In genomic region chr11:58010226-58010781, GRCm38 (mm10) we compare ENCODE assay signal across 8 mouse cellular contexts. TPM values are rescaled to one million over a fixed set of nuclear protein-coding genes. Genes with fewer than 3 reads are reported as not detected.
DNase-seq lines count a peak whose midpoint lies in the region; ATAC-seq and TF ChIP-seq lines count a peak whose summit lies in the region.

No protein-coding gene starts in this region.

- no peak for TF ChIP-seq POLR2A in bone marrow, adult 2 months (IDR thresholded peaks at IDR 0.05; ENCODE audit: borderline replicate concordance, control insufficient read depth, low read depth, low read length)
- TF ChIP-seq POLR2A in thymus, adult 2 months (IDR thresholded peaks at IDR 0.05; ENCODE audit: control insufficient read depth, extremely low read depth, insufficient read depth, low read length, poor library complexity): no peak

- H3K36me3 ChIP-seq in limb, embryonic 13.5 days: no peaks in the 10 kb centered on the region
- H3K36me3 ChIP-seq in midbrain, embryonic 15.5 days (replicated peaks): no peaks in the 10 kb centered on the region
- no peaks in the 10 kb centered on the region for H3K36me3 ChIP-seq in thymus, adult 2 months (ENCODE audit: control insufficient read depth, insufficient read depth, low read length)

- H3K9ac ChIP-seq in limb, embryonic 13.5 days: peak overlapping the region; percentile 98
- H3K9ac ChIP-seq in midbrain, embryonic 15.5 days: peak overlapping the region; percentile 84; the same call in 1 of the 2 replicates

- no peak for ATAC-seq in limb, embryonic 13.5 days (ENCODE audit: low FRiP score, low read depth)
- no peak for ATAC-seq in midbrain, embryonic 15.5 days (replicated peaks)

- H3K4me2 ChIP-seq in limb, embryonic 13.5 days (replicated peaks): peak overlapping the region; percentile 89
- peak overlapping the region; percentile 73 for H3K4me2 ChIP-seq in midbrain, embryonic 15.5 days

- peak; percentile 37 for DNase-seq in gastrocnemius, adult 2 months
- no peak for DNase-seq in gastrocnemius, postnatal 36 days
- DNase-seq in heart, adult 8-10 months (ENCODE audit: low spot score): peak; percentile 29
- DNase-seq in thymus, adult 2 months: peak; percentile 42
- no peak for DNase-seq in yolk sac, embryonic 10.5 days (ENCODE audit: low spot score)

- intact Hi-C loops in gastrocnemius, adult 2 months (cut with DNase I): no loop called here
- intact Hi-C loops in gastrocnemius, postnatal 36 days (cut with DNase I): loop anchor here (5.0 kb wide), 1 partner anchor 48 kb away; no protein-coding TSS in a partner anchor

- no peak for TF ChIP-seq CTCF in gastrocnemius, adult 2 months (IDR thresholded peaks at IDR 0.05)
- no peak for TF ChIP-seq CTCF in bone marrow, adult 2 months (IDR thresholded peaks at IDR 0.05; ENCODE audit: control insufficient read depth, insufficient read depth, low read length)
- TF ChIP-seq CTCF in thymus, adult 2 months (IDR thresholded peaks at IDR 0.05; ENCODE audit: borderline replicate concordance, control insufficient read depth, extremely low read depth, insufficient read depth, low read length, poor library complexity): no peak

- H3K27ac ChIP-seq in gastrocnemius, adult 2 months: peak overlapping the region; percentile 93
- H3K27ac ChIP-seq in bone marrow, adult 2 months (ENCODE audit: control insufficient read depth, insufficient read depth, low read depth, low read length, poor library complexity): peak overlapping the region; percentile 95
- H3K27ac ChIP-seq in limb, embryonic 13.5 days: no peak overlapping the region
- H3K27ac ChIP-seq in midbrain, embryonic 15.5 days: no peak overlapping the region
- peak overlapping the region; percentile 82 for H3K27ac ChIP-seq in thymus, adult 2 months (ENCODE audit: control insufficient read depth, insufficient read depth, low read length)

- H3K9me3 ChIP-seq in limb, embryonic 13.5 days: no peaks in the 10 kb centered on the region
- H3K9me3 ChIP-seq in midbrain, embryonic 15.5 days: no peaks in the 10 kb centered on the region

- peak overlapping the region; percentile 93 for H3K4me3 ChIP-seq in gastrocnemius, adult 2 months
- peak overlapping the region; percentile 95 for H3K4me3 ChIP-seq in bone marrow, adult 2 months (replicated peaks; ENCODE audit: control insufficient read depth, low read depth, low read length)
- peak overlapping the region; percentile 99 for H3K4me3 ChIP-seq in limb, embryonic 13.5 days
- peak overlapping the region; percentile 94 for H3K4me3 ChIP-seq in midbrain, embryonic 15.5 days
- peak overlapping the region; percentile 92 for H3K4me3 ChIP-seq in thymus, adult 2 months (ENCODE audit: control insufficient read depth, insufficient read depth, low read length)

- WGBS in bone marrow, adult 2 months: under 1% methylated on average over 16 of the region's 16 CpGs
- 3% methylated on average over 16 of the region's 16 CpGs for WGBS in limb, embryonic 13.5 days
- 2% methylated on average over 16 of the region's 16 CpGs for WGBS in midbrain, embryonic 15.5 days
- under 1% methylated on average over 16 of the region's 16 CpGs for WGBS in thymus, adult 2 months

- no peaks in the 10 kb centered on the region for H3K27me3 ChIP-seq in limb, embryonic 13.5 days
- H3K27me3 ChIP-seq in midbrain, embryonic 15.5 days (replicated peaks): no peaks in the 10 kb centered on the region
- no peaks in the 10 kb centered on the region for H3K27me3 ChIP-seq in thymus, adult 2 months (ENCODE audit: control insufficient read depth, insufficient read depth, low read length)

- H3K4me1 ChIP-seq in bone marrow, adult 2 months (ENCODE audit: control insufficient read depth, insufficient read depth, low read length): no peaks in the 10 kb centered on the region; the same call in 1 of the 2 replicates
- peaks cover 48% of the 10 kb centered on the region for H3K4me1 ChIP-seq in limb, embryonic 13.5 days
- peaks cover 30% of the 10 kb centered on the region for H3K4me1 ChIP-seq in midbrain, embryonic 15.5 days
- peaks cover 11% of the 10 kb centered on the region for H3K4me1 ChIP-seq in thymus, adult 2 months (replicated peaks; ENCODE audit: control insufficient read depth, insufficient read depth, low read length)

RNA-seq across cellular contexts. Expression of gene Larp1, which starts 1.4 kb away (rescaled TPM):
- 10 to 100 TPM; 90.4 to 98.4 TPM for total RNA-seq in gastrocnemius, adult 2 months (2021)
- total RNA-seq in gastrocnemius, postnatal 36 days (2021): 10 to 100 TPM; 81.7 to 82.8 TPM
- 17.0 and 28.2 TPM in 2 replicates for polyA plus RNA-seq in bone marrow, adult 2 months (2011; ENCODE audit: insufficient read depth, insufficient read length, low replicate concordance, missing spikeins)
- 10 to 100 TPM; 61.6 to 70.0 (median 65.1) TPM for total RNA-seq in heart, adult 8-10 months (2022)
- 17.7 and 18.2 TPM in 2 replicates for polyA plus RNA-seq in limb, embryonic 13.5 days (2015; fragmentation: Nextera tagmentation; extraction: Ambion mirVana)
- 22.1 and 22.8 TPM in 2 replicates for polyA plus RNA-seq in midbrain, embryonic 15.5 days (2015; fragmentation: Nextera tagmentation; extraction: Ambion mirVana)
- polyA plus RNA-seq in thymus, adult 2 months (2012; rRNA removed): 54.4 and 64.4 TPM in 2 replicates

Comparison
In these comparisons a context has a peak if more than half of its experiments do, and no peak if none do; other contexts are left out.
1. DNase-seq: peak in gastrocnemius, adult 2 months (single experiment), heart, adult 8-10 months (single experiment) and thymus, adult 2 months (single experiment); none in gastrocnemius, postnatal 36 days (0 of 2) and yolk sac, embryonic 10.5 days (single experiment).
2. H3K27ac ChIP-seq: peak in gastrocnemius, adult 2 months (single experiment), bone marrow, adult 2 months (single experiment) and thymus, adult 2 months (single experiment); none in limb, embryonic 13.5 days (single experiment) and midbrain, embryonic 15.5 days (single experiment).
3. Peak in every context shown above with its lines, with median percentiles within 50 percentile points of each other: H3K4me3 ChIP-seq.